Mouse (Mus musculus) layer of hippocampus, adult 11-12 months (tissue): ENCODE measurements at regions not wholly inside any gene's neighbourhood (a gene's known extent, or its start where the extent isn't known, plus 50 kb on each side); places are given as distances from the start of the nearest gene placed in this dataset.
"Not testable (repeated sequence)": the region's sequence is repeated elsewhere in the genome, so short reads cannot be mapped to it uniquely, and the experiment has no call there.

Source experiments
- DNase-seq: peaks from one replicate; pipeline ENCODE4 v3.0.0; 2022; ENCODE audit warnings: low spot score

DNA sequence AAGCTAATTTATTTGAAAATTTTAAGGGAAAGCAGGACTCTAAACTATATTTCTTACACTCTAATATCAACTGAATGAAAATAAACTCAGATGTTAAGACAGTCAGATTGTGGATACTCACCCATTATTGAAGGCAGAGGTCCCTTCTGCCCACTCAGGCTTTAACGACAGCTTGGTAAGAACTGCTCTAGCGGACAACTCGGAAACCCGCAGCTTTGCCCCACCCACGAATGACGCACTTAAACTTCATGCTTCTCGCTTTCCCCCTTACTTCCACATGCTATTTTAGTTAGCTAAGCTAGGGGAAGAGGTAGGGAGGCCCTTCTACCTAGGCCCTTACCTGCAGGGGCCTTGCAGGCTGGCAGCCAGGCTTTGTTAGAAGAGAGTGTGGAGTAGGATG is 50.8 kb upstream of the Elmo1 start:
- DNase-seq = no peak

DNA sequence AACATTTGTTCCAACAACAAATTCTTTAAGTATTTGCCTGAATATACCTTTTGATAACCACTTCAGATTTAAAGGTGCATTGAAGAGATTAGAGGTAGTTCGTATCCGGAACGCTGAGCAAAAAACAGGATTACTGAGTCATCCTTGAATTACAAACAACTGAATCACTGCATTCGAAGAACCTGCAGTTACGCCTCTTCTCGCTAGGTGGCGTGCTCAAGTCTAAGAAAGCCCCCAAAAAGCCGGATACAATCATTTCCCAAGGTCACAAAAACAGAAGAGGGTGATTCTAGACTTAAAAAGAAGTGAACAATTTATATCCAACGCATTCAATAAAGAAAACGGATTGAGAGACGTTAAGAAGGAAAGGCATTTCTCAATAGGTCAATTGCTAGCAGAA is 51.9 kb upstream of the Elmo1 start:
- peak; percentile 61 for DNase-seq

DNA sequence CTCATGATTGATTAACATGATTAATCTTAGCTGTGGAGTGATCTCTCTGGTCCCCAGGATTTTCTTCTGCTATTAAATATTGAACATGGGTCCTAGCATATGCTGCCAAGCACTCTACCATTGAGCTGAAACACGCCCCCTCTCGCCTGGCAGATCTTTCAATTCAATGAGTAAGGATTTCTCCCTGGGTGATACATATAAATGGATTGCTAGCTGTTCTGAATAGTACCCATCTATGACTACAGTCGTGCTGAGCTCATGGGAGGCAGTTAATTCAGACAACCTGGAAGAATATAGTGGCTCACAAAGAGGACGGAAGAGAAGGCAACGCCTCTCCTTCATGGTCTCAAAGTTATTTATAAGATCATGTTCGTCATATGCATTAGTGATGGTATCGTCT is 53.0 kb upstream of the Elmo1 start:
- no peak for DNase-seq

DNA sequence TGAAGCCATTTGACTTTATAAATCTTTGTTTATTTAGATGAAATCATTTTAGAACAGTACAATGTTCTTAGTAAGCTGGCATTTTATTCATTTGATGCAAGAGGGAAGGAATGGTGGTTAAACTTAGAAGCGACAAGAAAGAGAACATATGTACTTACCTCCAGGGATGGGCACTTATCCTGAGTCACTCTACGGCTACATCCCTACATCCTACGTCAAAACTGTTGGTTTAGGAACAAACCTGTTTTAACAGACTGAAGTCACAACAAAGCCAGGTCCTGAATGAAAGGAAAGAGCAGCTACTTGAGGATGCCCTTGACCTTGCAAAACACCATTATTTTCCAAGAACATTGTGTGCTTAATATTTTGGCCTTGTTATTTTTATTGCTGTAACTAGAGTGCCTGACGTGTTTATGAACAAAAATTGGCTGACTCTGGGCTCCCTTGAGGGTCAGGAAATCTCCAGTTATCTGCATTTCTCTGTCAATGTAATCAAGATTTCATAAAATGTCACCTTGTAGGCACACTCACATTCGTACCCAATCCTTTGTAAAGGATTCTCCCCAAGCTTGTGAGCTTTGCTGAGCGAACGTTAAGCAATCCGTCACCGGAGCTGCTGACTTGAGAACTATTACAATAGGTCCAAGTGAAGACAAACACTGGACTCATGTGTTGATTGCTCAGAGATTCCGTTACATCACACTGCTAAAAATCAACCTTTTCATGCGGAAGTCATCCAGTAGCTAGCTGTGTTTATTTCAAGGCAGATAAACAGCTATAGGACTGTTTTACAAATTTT is 56.3 kb upstream of the Elmo1 start:
- no peak for DNase-seq

DNA sequence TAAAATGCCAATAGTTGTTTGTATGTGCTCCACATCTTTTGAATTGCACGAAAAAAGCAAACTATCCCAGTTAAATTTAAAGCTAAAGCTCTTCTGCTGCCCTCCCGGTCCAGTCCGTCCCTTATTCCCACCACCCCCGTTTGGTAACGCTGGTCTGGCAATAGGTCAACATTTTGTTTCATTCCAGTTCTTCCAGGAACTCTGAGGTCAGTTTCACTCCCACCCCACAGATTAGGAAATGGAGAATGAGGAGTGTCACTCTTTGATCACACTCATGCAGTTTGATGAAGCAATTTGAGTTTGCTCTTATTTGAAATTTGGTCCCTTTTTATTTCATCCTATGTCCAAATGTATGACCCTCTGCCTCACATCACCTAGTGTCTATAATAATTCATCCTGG is 58.7 kb upstream of the Elmo1 start:
- DNase-seq = no peak

DNA sequence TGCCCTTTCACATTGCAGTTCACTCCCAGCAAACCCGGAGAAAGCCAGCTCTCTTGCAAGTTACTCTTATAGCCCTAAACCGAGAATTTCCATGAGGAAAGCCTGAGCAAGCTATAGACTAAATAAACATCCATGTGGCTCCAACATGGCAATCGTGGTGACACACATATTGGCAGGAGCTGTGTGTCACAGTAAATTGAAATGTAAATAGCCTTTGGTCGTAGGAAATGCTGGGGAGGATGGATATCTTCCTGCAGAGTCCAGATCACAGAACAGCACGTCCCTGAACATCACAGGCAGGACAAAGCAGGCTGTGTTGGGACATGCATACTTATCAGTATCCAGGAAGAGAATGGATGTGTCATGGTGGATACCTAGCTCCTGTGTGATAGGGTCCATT is 59.3 kb upstream of the Elmo1 start:
- no peak for DNase-seq

DNA sequence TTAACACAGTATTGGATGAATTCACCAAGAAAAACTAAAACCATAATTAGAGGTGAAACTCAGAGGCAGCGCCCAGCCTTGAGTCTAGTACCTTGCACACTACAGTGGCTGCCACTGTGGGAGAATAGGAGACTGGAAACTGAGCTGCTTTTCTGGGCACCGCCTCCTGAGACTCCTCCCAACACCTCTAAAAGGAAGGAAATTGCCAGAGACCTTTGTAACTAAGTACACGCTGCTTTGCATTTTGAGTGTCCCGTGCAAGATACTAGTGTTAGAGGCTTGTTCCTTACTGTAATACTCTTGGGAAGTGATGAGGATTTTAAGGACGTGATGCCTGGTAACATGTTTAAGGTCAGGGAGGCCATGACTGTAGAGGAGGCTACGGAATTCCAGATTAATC is 63.8 kb upstream of the Elmo1 start:
- DNase-seq = no peak

DNA sequence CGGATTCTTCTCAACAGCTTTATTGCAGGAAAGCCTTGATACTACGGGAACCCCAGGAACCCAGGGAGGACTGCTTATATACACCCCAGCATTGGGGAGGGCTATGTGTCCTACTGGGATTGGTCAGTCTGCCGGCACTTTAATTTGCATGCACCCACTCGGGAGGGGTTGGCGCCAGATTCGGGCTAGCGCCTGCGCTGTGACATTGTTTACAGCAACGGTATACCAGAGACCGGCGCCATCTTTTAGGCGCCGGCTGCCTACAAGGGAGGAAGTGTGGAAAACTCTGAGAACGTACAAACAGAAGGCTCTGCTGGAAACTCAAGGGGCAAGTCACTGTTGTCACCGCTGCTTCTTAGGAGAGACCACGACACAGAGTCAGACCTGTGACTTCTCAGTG is 73.9 kb upstream of the Elmo1 start:
- DNase-seq = not testable (repeated sequence)

DNA sequence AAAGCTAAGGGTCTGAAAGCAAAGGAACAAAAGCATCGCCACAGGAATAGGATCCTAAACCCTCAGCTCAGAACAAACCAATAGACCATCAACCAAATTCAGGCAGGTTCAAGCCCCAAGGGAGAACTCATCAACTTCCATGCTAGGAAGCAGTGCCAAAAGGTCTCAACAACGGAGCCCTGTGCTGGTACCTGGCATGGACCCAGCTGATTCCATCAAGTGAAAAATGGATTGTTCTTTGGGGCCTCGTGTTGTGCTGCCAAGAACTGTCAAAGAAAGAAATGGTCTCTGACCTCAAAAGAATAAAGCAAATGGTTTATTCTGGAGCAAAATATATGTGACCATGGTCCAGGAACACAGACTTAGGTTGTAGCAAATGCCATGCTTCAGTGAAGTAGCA is 77.8 kb upstream of the Elmo1 start:
- DNase-seq = peak; percentile 10

DNA sequence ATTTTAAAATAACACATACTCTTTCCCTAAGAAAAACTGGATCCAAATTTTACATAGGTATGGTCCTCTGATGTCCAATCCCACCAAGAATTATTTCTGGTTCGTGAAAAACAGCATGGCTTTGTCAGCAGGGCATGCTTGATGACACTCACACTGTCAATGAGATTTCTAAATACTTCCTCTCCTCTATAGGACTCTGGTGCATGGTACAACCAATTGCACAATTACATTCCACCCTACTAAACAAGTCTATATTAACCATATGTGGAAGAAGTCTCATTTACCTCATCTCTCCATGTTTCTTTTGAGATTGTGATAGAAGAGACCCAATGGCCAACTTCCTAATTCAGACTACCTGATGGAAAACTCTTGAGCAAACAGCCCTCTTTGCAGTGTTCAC is 81.2 kb upstream of the Elmo1 start:
- no peak for DNase-seq

DNA sequence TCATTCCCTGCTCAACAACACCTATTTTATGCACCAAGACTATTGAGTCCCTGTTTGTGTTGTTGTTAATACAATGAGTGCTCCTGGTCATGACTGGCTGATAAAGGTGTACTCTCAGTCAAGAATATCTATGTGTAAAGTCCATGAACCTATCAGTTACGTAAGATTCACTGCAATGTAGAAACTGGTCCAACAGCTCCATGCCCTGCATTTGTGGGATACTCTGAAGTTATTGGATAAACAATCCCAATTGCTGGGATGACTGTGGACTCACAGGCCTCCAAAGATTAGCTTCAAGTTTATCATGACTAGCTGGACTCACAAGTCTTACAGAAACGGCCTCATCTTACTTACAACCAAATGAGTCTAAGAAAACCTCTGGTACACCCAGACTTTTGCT is 82.8 kb upstream of the Elmo1 start:
- no peak for DNase-seq

DNA sequence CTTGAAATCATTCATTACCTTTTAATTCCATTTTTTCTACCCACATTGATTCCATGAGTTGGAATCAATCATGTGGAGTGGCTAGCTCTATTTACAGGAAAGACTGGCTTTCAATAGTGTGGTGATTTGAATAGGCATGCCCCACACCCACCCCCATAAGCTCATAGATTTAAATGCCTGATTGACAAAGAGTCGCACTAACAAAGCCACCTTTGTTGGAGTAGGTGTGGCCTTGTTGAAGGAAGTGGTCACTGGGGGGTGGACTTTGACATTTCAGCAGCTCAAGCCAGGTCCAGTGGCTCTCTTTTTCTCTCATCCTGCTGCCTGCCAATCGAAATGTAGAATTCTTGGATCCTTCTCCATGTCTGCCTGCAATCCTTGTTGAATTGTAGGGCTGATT is 92.8 kb upstream of the Elmo1 start:
- no peak for DNase-seq

DNA sequence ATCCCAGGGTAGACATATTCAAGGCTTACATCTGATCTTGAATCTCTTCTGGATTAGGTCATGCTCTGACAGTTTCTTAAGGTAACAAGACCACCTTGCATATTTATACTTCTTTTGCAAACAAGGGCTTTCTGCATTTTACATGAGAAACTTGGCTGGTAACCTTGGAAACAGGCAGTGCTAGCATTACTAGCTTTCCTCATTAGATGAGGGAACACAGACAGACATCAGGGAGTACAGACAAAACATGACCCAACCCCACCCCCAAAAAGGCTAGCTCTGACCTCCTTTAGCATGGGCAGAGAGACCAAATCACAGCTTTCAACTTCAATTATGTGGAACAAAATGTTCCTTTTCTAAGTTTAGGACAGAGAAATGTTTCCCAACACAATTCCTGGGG is 114.8 kb upstream of the Elmo1 start:
- no peak for DNase-seq

DNA sequence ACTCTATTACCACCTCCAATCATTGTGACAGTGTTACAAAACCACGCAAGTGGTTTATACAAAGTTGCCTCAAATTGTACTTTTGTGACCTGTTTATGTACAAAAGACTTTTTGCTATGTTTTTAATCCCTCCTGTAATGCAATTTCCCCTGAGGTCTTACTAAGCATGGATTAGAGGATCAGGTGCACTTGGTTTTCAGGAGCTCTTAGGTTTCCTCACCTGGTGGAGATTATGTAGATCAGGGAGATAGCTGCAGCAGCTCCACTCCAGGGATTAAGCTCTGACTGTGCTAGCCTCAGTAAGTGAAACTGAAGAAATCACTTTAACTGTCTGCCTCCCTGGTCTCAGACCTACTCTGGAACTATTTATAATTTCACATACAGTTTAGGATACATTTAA is 123.8 kb upstream of the Elmo1 start:
- DNase-seq = no peak

DNA sequence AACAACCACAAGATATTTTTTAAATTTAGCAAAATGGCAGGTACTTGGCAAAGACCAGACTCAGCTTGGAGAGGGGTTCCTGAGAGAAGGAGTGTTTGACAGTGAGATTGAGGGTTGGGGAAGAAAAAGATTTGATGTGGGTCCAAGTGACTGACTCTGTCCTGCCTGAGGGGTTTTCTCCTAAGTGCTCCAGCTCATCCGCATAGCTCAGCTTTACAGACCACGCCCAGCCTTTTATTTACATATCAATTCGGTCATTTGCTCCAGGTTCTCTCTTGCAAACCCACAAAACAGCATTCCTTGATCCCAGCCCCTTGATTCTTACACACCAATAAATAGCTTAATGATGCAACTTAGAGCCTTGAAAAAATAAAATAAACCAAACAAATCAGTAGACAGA is 127.4 kb upstream of the Elmo1 start:
- DNase-seq = no peak

DNA sequence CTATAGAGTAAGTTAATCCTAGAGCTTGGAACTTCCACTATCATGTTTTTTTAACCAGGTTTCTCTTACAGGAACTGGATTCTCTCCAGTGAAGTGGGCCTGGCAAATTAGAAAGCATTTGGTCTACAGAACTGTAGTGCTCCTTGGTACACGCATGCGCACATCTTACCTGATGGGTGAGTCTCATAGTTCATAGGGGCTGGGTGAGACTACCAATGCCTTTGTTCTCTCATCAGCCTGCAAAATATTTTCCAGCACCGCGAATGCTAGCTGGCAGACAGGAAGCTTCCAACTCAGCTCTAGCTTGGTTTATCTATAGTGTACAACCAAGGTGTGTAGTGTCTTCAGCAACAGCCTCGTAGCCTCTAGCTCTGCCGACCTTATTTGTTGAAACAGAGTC is 104.7 kb upstream of the Gpr141 start:
- DNase-seq = no peak

DNA sequence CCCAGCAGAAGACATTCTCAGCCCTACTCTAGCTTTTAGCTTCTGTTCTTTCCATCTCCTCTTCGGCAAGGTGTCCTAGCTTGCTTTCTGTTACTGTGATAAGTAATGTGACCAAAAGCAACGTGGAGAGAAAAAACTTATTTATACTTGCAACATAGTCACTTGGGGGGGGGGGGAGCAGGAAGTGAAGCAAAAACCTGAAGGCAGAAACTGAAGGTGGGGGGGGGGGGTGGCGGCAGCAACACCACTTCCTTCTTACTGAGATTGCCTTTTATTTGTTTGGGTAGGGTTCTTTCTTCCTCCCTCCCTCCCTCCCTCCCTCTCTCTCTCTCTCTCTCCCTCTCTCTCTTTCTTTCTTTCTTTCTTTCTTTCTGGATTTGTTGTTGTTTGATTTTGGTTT is 103.8 kb upstream of the Gpr141 start:
- DNase-seq = no peak

DNA sequence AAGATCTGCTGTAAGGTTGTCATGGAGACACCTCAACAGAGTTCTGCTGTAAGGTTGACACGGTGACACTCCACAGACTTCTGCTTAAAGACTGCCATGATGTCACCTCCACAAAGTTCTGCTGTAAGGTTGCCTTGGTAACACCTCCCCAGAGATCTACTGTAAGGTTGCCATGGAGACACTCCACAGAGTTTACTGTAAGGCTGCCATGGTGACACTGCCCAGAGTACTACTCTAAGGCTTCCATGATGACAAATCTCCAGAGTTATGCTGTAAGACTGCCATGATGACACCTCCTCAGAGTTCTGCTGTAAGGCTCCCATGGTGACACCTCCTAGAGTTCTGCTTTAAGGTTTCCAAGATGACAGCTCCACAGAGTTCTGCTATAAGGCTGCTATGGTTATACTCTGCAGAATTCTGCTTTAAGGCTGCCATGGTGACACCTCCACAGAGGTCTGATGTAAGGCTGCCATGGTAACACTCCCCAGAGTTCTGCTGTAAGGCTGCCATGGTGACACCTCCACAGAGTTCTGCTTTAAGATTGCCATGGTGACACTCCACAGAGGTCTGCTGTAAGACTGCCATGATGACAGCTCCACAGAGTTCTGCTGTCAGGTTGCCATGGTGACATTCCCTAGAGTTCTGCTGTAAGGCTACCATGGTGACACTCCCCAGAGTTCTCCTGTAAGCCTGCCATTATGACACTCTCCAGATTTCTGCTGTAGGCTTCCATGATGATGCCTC is 97.2 kb upstream of the Gpr141 start:
- no peak for DNase-seq

DNA sequence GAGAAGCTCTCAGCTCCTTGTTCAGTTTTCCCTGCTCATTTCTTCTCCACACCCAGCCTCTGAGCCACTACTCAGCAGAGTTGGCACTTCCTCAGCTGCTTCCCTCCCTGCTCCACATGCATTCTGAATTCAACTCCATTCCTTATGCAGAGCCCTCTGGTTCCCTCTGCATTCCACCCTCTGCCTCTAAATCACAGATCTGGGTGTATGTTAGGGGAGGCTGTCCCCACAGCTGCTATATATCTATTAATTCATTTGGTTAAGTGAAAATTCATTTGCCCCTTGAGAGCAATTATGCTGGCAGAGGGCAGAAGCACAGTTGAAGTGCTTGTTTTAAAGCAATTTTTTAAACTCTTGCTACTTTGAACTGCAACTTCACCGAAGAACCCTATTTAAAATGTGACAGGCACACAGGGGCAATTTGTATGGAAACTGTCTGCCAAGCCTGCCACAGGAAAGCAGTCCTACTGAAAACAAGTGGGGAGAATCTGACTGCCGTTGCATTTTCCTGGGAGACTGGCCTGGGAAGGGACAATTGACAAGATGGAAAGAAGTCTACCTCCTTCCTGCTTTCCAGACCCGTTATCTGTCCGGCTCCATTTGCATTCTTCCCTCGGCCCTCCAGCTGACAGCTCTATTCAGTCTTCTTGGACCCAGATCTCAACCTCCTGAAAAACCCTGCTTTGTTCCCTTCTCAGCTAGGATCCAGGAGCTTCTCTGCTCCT is 88.0 kb upstream of the Gpr141 start:
- no peak for DNase-seq

DNA sequence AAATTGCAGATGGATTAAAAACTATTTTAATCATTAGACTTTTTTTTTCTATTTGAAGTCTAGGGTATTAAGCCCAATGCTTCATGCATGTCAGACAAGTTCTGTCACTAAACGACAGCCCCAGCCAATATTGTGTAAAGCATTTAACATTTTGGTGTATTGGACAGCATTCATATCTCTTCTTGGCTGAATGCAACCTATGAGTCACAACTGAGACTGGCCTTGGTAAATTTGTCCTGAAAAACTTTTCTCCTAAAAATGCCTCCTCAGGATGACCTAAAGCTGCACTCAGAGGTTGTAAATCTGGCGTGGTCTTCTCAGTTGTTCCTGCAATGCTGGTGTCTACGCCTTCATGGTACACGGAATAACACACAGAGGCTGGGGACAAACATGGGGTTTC is 78.7 kb upstream of the Gpr141 start:
- DNase-seq = no peak

DNA sequence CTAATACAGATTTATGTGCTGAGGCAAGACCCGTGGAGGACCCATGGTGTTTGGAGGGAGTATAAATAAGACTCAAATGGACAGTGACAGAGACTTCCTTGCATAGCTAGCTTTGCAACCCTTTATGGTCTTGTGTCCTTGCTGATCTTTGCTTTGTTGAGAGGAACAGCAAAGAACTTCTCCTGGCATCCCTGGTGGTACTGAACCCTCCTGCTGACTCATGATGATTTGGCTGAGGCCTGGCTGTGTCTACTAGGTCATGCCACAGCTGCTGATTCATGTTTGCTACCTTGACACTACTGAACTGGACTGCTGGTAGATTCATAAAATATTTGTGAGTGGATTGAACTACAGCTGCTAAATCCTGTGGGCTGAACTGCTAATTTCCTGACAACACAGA is 73.1 kb upstream of the Gpr141 start:
- DNase-seq = no peak

DNA sequence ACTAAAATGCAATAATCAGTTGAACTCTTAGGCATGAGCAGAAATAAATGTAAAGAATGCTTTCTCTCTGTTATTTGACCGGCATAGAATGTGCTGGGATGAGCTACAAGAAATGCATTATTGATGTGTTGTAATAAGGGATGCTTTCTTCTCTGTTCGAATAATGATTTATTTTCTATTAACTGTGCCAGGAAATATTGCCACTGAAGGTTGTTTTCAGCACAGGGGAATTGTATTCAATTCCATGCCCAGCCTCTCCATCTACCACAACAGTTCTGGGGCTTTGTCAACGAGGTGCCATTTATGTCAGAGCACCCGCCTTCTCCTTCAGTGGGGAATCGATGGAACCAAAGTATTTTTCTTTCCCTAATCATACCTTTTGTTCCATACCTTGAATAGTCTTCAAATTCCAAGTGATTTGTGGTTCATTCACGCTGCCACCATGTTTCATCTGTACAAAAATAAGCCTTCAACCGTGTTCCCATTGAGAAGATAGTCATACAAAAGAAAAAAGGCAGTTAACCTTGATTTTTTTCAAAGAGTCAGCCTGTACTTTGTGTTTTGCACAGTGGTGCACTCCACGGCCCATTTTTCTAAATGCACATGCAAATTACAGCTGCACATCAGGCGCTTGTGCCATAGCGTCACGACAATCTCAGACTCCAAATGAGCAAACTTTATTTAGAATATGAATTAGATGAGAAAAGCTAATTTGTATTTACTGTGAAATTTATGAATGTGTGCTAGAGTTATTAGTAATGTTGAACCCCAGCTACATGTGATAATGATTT is 65.1 kb upstream of the Gpr141 start:
- no peak for DNase-seq
